Mouse (Mus musculus) C2C12 (cell line): ENCODE results near the gene Fgd3. TPM values are rescaled to one million over a fixed set of nuclear protein-coding genes. Genes with fewer than 3 reads are reported as not detected.
A peak's percentile ranks its signal among the peaks of the same experiment; 100 is the strongest.

ENCODE experiments used
- H3K27me3 ChIP-seq: one replicate; pipeline ENCODE4 v1.6.1; 2011; ENCODE audit not compliant: control insufficient read depth, insufficient read depth, insufficient read length
- H3K36me3 ChIP-seq: one replicate; pipeline ENCODE4 v1.6.1; 2011; ENCODE audit not compliant: control insufficient read depth, insufficient read depth
- H3K4me3 ChIP-seq: one replicate; pipeline ENCODE4 v1.5.1; 2011; ENCODE audit warnings: mild to moderate bottlenecking, control low read depth; ENCODE audit not compliant: poor library complexity, insufficient read depth, severe bottlenecking
- H3K79me2 ChIP-seq: one replicate; pipeline ENCODE4 v1.6.1; 2011; ENCODE audit not compliant: control insufficient read depth, insufficient read depth
- H3K79me3 ChIP-seq: one replicate; pipeline ENCODE4 v1.6.1; 2011; ENCODE audit warnings: low read depth, control low read depth
- H3ac ChIP-seq: one replicate; pipeline ENCODE3; 2011; ENCODE audit warnings: low read depth; ENCODE audit not compliant: control insufficient read depth, insufficient read length
- CEBPB ChIP-seq: IDR thresholded peaks from one replicate; pipeline ENCODE4 v1.6.1; 2011; ENCODE audit warnings: low read depth, mild to moderate bottlenecking, control low read depth, moderate library complexity
- CTCF ChIP-seq: IDR thresholded peaks from one replicate; pipeline ENCODE4 v1.5.1; 2011; ENCODE audit not compliant: control insufficient read depth, insufficient read depth, insufficient read length
- FOSL1 ChIP-seq: IDR thresholded peaks from one replicate; pipeline ENCODE4 v1.8.0; 2011; ENCODE audit warnings: mild to moderate bottlenecking, low read length; ENCODE audit not compliant: poor library complexity, insufficient read depth, severe bottlenecking
- MAX ChIP-seq: IDR thresholded peaks from one replicate; pipeline ENCODE4 v1.6.1; 2011; ENCODE audit warnings: mild to moderate bottlenecking, control low read depth
- MYOD1 ChIP-seq: IDR thresholded peaks from one replicate; pipeline ENCODE4 v1.6.1; 2011; ENCODE audit warnings: low read depth; ENCODE audit not compliant: control insufficient read depth, insufficient read length
- MYOG ChIP-seq: IDR thresholded peaks from one replicate; pipeline ENCODE4 v1.6.1; 2011; ENCODE audit not compliant: control insufficient read depth, insufficient read length; ENCODE audit errors: extremely low read depth
- USF1 ChIP-seq: IDR thresholded peaks from one replicate; pipeline ENCODE4 v1.6.1; 2011; ENCODE audit warnings: low read depth, mild to moderate bottlenecking, control low read depth, moderate library complexity
- polyA plus RNA-seq: library from polyadenylated mRNA; unstranded; fragments of >200 nt; fragmentation: generic; extraction: Trizol; gene quantifications from one replicate; pipeline ENCODE4 v1.2.1, GENCODE M21; 2012; ENCODE audit warnings: missing spikeins

Fgd3 gene
- polyA plus RNA-seq, 1 experiment = 44.8 TPM

GRCm38 (mm10) chr13:49360906-49361406 is 40.8 kb upstream of the Fgd3 start:
- Histone ChIP-seq H3ac (no peak overlapping the region), H3K79me3 (peaks cover 92% of the 10 kb centered on the region), H3K79me2 (peaks cover 100% of the 10 kb centered on the region), H3K36me3 (no peaks in the 10 kb centered on the region), H3K4me3 (no peak overlapping the region), H3K27me3 (no peaks in the 10 kb centered on the region)
- TF ChIP-seq MYOD1 (no peak), FOSL1 (no peak), MYOG (no peak), USF1 (no peak), MAX (no peak), CEBPB (no peak), CTCF (no peak)

GRCm38 (mm10) chr13:49358184-49358583 is 38.1 kb upstream of the Fgd3 start:
- Histone ChIP-seq H3K79me3 (peaks cover 92% of the 10 kb centered on the region), H3K27me3 (no peaks in the 10 kb centered on the region), H3K36me3 (no peaks in the 10 kb centered on the region), H3ac (no peak overlapping the region), H3K4me3 (no peak overlapping the region), H3K79me2 (peaks cover 100% of the 10 kb centered on the region)
- no peak for TF ChIP-seq CEBPB
- no peak for TF ChIP-seq CTCF
- no peak for TF ChIP-seq MYOD1

- peak overlapping the region; percentile 19 for H3ac ChIP-seq
Observed at GRCm38 (mm10) chr13:49357367-49358026, 37.4 kb upstream of the Fgd3 start.

GRCm38 (mm10) chr13:49356090-49356489 is 36.0 kb upstream of the Fgd3 start:
- no peaks in the 10 kb centered on the region for H3K36me3 ChIP-seq
- no peak overlapping the region for H3ac ChIP-seq
- peaks cover 86% of the 10 kb centered on the region for H3K79me3 ChIP-seq
- no peak overlapping the region for H3K4me3 ChIP-seq
- H3K27me3 ChIP-seq = no peaks in the 10 kb centered on the region
- H3K79me2 ChIP-seq = peaks cover 100% of the 10 kb centered on the region
- TF ChIP-seq USF1 (no peak), CEBPB (no peak), MYOD1 (no peak), MAX (no peak), MYOG (no peak), FOSL1 (no peak), CTCF (no peak)

More at GRCm38 (mm10) chr13:49357367-49358026, 37.4 kb upstream of the Fgd3 start:
- peaks cover 100% of the 10 kb centered on the region for H3K79me2 ChIP-seq
- TF ChIP-seq MYOG (no peak), MYOD1 (peak; percentile 44), USF1 (peak; percentile 54), CEBPB (no peak)
- H3K4me3 ChIP-seq = no peak overlapping the region
- H3K79me3 ChIP-seq = peaks cover 86% of the 10 kb centered on the region
- no peaks in the 10 kb centered on the region for H3K36me3 ChIP-seq
- H3K27me3 ChIP-seq = no peaks in the 10 kb centered on the region

- TF ChIP-seq CTCF (no peak), CEBPB (no peak), FOSL1 (no peak)
- peaks cover 86% of the 10 kb centered on the region for H3K79me3 ChIP-seq
- H3ac ChIP-seq = no peak overlapping the region
- H3K79me2 ChIP-seq = peaks cover 100% of the 10 kb centered on the region
- H3K36me3 ChIP-seq = no peaks in the 10 kb centered on the region
- no peak overlapping the region for H3K4me3 ChIP-seq
- H3K27me3 ChIP-seq = no peaks in the 10 kb centered on the region
Observed at GRCm38 (mm10) chr13:49355461-49356061, 35.5 kb upstream of the Fgd3 start.

GRCm38 (mm10) chr13:49353991-49354507 is 33.9 kb upstream of the Fgd3 start:
- H3K27me3 ChIP-seq = no peaks in the 10 kb centered on the region
- H3K36me3 ChIP-seq = no peaks in the 10 kb centered on the region
- no peak overlapping the region for H3K4me3 ChIP-seq
- TF ChIP-seq USF1 (no peak), MYOG (no peak), CEBPB (no peak), MYOD1 (no peak)
- H3ac ChIP-seq = no peak overlapping the region
- H3K79me2 ChIP-seq = peaks cover 100% of the 10 kb centered on the region
- peaks cover 88% of the 10 kb centered on the region for H3K79me3 ChIP-seq
